Mouse (Mus musculus) embryonic facial prominence, embryonic 11.5 days (tissue): ENCODE results near the gene Irx2. TPM values are rescaled to one million over a fixed set of nuclear protein-coding genes. Genes with fewer than 3 reads are reported as not detected.

Experiments
- ATAC-seq: fragments of 200-750 bp; cut with Nextera tagmentation; replicated peaks from 2 replicates; pipeline ENCODE4 v1.8.0; 2017; ENCODE audit warnings: low read depth; ENCODE audit not compliant: insufficient number of reproducible peaks, low FRiP score, low TSS enrichment
- DNase-seq: peaks from one replicate; pipeline ENCODE4 v3.0.0-alpha.2; 2015; ENCODE audit warnings: low spot score
- H3K27ac ChIP-seq: fragments of 300-500 bp; sonication (generic); replicated peaks from 2 replicates; pipeline ENCODE4 v1.5.1; 2014; ENCODE audit warnings: mild to moderate bottlenecking, low read depth, low read length, control low read depth
- H3K27me3 ChIP-seq: fragments of 300-500 bp; sonication (generic); 2 replicates; pipeline ENCODE4 v1.6.1; 2014; ENCODE audit warnings: mild to moderate bottlenecking, low read length, moderate library complexity, mixed read lengths; ENCODE audit not compliant: control insufficient read depth, insufficient read depth
- H3K36me3 ChIP-seq: fragments of 300-500 bp; sonication (generic); replicated peaks from 2 replicates; pipeline ENCODE4 v1.6.1; 2014; ENCODE audit warnings: low read depth, mild to moderate bottlenecking, low read length, moderate library complexity, mixed read lengths; ENCODE audit not compliant: control insufficient read depth, insufficient read depth
- H3K4me1 ChIP-seq: fragments of 300-500 bp; sonication (generic); 2 replicates; pipeline ENCODE4 v1.6.1; 2014; ENCODE audit warnings: low read length, mixed read lengths; ENCODE audit not compliant: control insufficient read depth, insufficient read depth
- H3K4me2 ChIP-seq: fragments of 300-500 bp; sonication (generic); 2 replicates; pipeline ENCODE4 v1.6.1; 2014; ENCODE audit warnings: low read depth, mild to moderate bottlenecking, control low read depth, low read length, moderate library complexity
- H3K4me3 ChIP-seq: fragments of 300-500 bp; sonication (generic); 2 replicates; pipeline ENCODE4 v1.5.1; 2014; ENCODE audit warnings: low read depth, low read length, control low read depth
- H3K9ac ChIP-seq: fragments of 300-500 bp; sonication (generic); replicated peaks from 2 replicates; pipeline ENCODE4 v1.6.1; 2014; ENCODE audit warnings: mild to moderate bottlenecking, control low read depth, low read length
- H3K9me3 ChIP-seq: fragments of 300-500 bp; sonication (generic); replicated peaks from 2 replicates; pipeline ENCODE4 v1.6.1; 2016; ENCODE audit warnings: mild to moderate bottlenecking, low read length, inconsistent platforms, mixed read lengths; ENCODE audit not compliant: control insufficient read depth
- WGBS: fragments of 180-500 bp; shearing (Covaris S2); extraction: QIAGEN DNeasy Blood & Tissue Kit; methylation state at CpG from one replicate; pipeline ENCODE4 v1.1.7; 2014; 5-methylcytosine and 5-hydroxymethylcytosine counted together
- polyA plus RNA-seq: library from polyadenylated mRNA; unstranded; fragments of >200 nt; fragmentation: Nextera tagmentation; extraction: Ambion mirVana; gene quantifications from 2 replicates; pipeline ENCODE4 v1.2.1, GENCODE M21; 2014

The Irx2 gene
- polyA plus RNA-seq, 1 experiment from 2014 or later: 8.8 TPM

- Histone ChIP-seq H3K36me3 (no peaks in the 10 kb centered on the region), H3K9ac (no peak overlapping the region), H3K4me1 (no peaks in the 10 kb centered on the region), H3K4me3 (peak overlapping the region; percentile 22), H3K9me3 (no peaks in the 10 kb centered on the region), H3K4me2 (peak overlapping the region; percentile 49), H3K27ac (no peak overlapping the region), H3K27me3 (peaks cover 52% of the 10 kb centered on the region)
- DNase-seq (peak; percentile 71), ATAC-seq (no peak)
- WGBS: under 1% methylated on average over 46 of the region's 46 CpGs
These were observed 4.4 kb upstream of the Irx2 start for GRCm38 (mm10) chr13:72623926-72624846.

- no peak overlapping the region for H3K27ac ChIP-seq
- peak overlapping the region; percentile 2; the same call in 1 of the 2 replicates for H3K4me3 ChIP-seq
- 3% methylated on average over 6 of the region's 6 CpGs for WGBS
- H3K36me3 ChIP-seq: no peaks in the 10 kb centered on the region
- peaks cover 49% of the 10 kb centered on the region for H3K27me3 ChIP-seq
- H3K4me1 ChIP-seq: no peaks in the 10 kb centered on the region
- ATAC-seq: no peak
- no peaks in the 10 kb centered on the region for H3K9me3 ChIP-seq
- DNase-seq: no peak
- no peak overlapping the region; the same call in 1 of the 2 replicates for H3K4me2 ChIP-seq
- no peak overlapping the region for H3K9ac ChIP-seq
These were observed 3.8 kb upstream of the Irx2 start for GRCm38 (mm10) chr13:72624847-72625170.

- WGBS: 5% methylated on average over 28 of the region's 28 CpGs
These were observed 3.2 kb upstream of the Irx2 start for GRCm38 (mm10) chr13:72625236-72625950.

GRCm38 (mm10) chr13:72627391-72628321 lies 964 bp upstream of the Irx2 start:
- WGBS: under 1% methylated on average over 42 of the region's 42 CpGs
- Histone ChIP-seq H3K4me1 (no peaks in the 10 kb centered on the region), H3K9ac (peak overlapping the region; percentile 42), H3K27ac (no peak overlapping the region), H3K36me3 (no peaks in the 10 kb centered on the region), H3K4me3 (peak overlapping the region; percentile 64), H3K4me2 (peak overlapping the region; percentile 97), H3K27me3 (peaks cover 58% of the 10 kb centered on the region), H3K9me3 (no peaks in the 10 kb centered on the region)
- ATAC-seq: peak; percentile 15
- peak; percentile 59 for DNase-seq

More at GRCm38 (mm10) chr13:72625236-72625950, 3.2 kb upstream of the Irx2 start:
- ATAC-seq (no peak), DNase-seq (peak; percentile 63)
- H3K4me3 ChIP-seq: no peak overlapping the region
- no peak overlapping the region for H3K27ac ChIP-seq
- H3K9ac ChIP-seq: no peak overlapping the region
- no peaks in the 10 kb centered on the region for H3K36me3 ChIP-seq
- H3K9me3 ChIP-seq: no peaks in the 10 kb centered on the region
- H3K27me3 ChIP-seq: peaks cover 51% of the 10 kb centered on the region
- no peak overlapping the region for H3K4me2 ChIP-seq
- no peaks in the 10 kb centered on the region for H3K4me1 ChIP-seq

DNA sequence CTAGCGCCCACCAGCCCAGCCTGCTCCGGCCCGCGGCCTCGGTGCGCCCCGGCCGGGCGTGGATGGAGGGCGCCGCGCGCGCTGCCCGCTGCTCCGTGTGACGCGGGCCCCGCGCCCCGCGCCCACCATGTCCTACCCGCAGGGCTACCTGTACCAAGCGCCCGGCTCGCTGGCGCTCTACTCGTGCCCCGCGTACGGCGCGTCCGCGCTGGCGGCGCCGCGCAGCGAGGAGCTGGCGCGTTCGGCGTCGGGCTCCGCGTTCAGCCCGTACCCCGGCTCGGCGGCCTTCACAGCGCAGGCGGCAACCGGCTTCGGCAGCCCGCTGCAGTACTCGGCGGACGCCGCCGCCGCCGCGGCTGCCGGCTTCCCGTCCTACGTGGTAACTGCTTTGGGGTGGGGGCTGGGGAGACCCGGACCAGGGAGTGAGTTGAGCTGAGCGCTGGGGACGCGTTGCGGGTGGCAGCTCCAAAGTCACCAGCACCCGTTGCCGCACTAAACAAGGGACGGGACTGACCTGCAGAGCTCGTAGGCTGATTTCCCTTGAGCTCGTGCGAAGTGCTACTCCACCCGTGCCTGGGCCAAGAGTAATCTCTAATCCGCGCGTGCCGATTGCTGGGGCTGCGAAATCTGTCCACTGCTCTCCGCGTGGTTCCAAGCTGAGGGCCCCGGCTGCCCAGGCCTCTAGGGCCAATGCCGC lies 463 bp downstream of the Irx2 start:
- Histone ChIP-seq H3K4me3 (peak overlapping the region; percentile 64), H3K27ac (no peak overlapping the region), H3K27me3 (peaks cover 53% of the 10 kb centered on the region), H3K4me1 (no peaks in the 10 kb centered on the region), H3K9me3 (no peaks in the 10 kb centered on the region), H3K36me3 (no peaks in the 10 kb centered on the region), H3K4me2 (peak overlapping the region; percentile 97), H3K9ac (peak overlapping the region; percentile 67)
- DNase-seq (peak; percentile 60), ATAC-seq (peak; percentile 10)
- WGBS: under 1% methylated on average over 76 of the region's 88 CpGs

GRCm38 (mm10) chr13:72629806-72630205 lies 1.2 kb downstream of the Irx2 start:
- peak; percentile 27 for DNase-seq
- no peaks in the 10 kb centered on the region for H3K4me1 ChIP-seq

More at GRCm38 (mm10) chr13:72629806-72630205, 1.2 kb downstream of the Irx2 start:
- Histone ChIP-seq H3K27ac (no peak overlapping the region), H3K4me2 (peak overlapping the region; percentile 97), H3K9me3 (no peaks in the 10 kb centered on the region), H3K9ac (no peak overlapping the region), H3K4me3 (peak overlapping the region; percentile 64), H3K27me3 (peaks cover 58% of the 10 kb centered on the region), H3K36me3 (no peaks in the 10 kb centered on the region)
- 3% methylated on average over 13 of the region's 13 CpGs for WGBS
- ATAC-seq: no peak
